Mouse (Mus musculus) E14TG2a.4 (cell line): ENCODE measurements around the gene Capza1.

Experiments
- CTCF ChIP-seq: conservative IDR thresholded peaks from 2 replicates; pipeline ENCODE4 v1.5.1; 2014; ENCODE audit warnings: low read length
- NANOG ChIP-seq: IDR thresholded peaks from 2 replicates; pipeline ENCODE4 v1.6.1; 2014; ENCODE audit warnings: borderline replicate concordance, low read length, mixed read lengths
- POU5F1 ChIP-seq: IDR thresholded peaks from 2 replicates; pipeline ENCODE4 v1.6.1; 2014; ENCODE audit warnings: low read length, borderline replicate concordance

- TF ChIP-seq CTCF: no peak
- no peak for TF ChIP-seq POU5F1
- TF ChIP-seq NANOG: no peak
Measured at GRCm38 (mm10) chr3:104822413-104822812, 41.9 kb downstream of the Capza1 start.
